Mouse (Mus musculus) embryonic facial prominence, embryonic 15.5 days (tissue): ENCODE measurements around the gene Csde1. TPM values are rescaled to one million over a fixed set of nuclear protein-coding genes. Genes with fewer than 3 reads are reported as not detected.

Experiments used
- ATAC-seq: fragments of 200-750 bp; cut with Nextera tagmentation; 2 replicates; pipeline ENCODE4 v1.8.0; 2017; ENCODE audit warnings: low read depth, moderate TSS enrichment; ENCODE audit not compliant: insufficient number of reproducible peaks, low FRiP score, low TSS enrichment
- H3K27ac ChIP-seq: fragments of 300-500 bp; sonication (generic); replicated peaks from 2 replicates; pipeline ENCODE4 v1.5.1; 2015; ENCODE audit warnings: mild to moderate bottlenecking, inconsistent platforms
- H3K27me3 ChIP-seq: fragments of 300-500 bp; sonication (generic); 2 replicates; pipeline ENCODE4 v1.6.1; 2015; ENCODE audit warnings: inconsistent platforms
- H3K36me3 ChIP-seq: fragments of 300-500 bp; sonication (generic); 2 replicates; pipeline ENCODE4 v1.6.1; 2015; ENCODE audit warnings: mild to moderate bottlenecking, inconsistent platforms
- H3K4me1 ChIP-seq: fragments of 300-500 bp; sonication (generic); 2 replicates; pipeline ENCODE4 v1.6.1; 2015; ENCODE audit warnings: inconsistent platforms
- H3K4me2 ChIP-seq: fragments of 300-500 bp; sonication (generic); replicated peaks from 2 replicates; pipeline ENCODE4 v1.6.1; 2015; ENCODE audit warnings: mild to moderate bottlenecking, inconsistent platforms
- H3K4me3 ChIP-seq: fragments of 300-500 bp; sonication (generic); replicated peaks from 2 replicates; pipeline ENCODE4 v1.5.1; 2015; ENCODE audit warnings: mild to moderate bottlenecking, inconsistent platforms
- H3K9ac ChIP-seq: fragments of 300-500 bp; sonication (generic); 2 replicates; pipeline ENCODE4 v1.6.1; 2015; ENCODE audit warnings: inconsistent platforms
- H3K9me3 ChIP-seq: fragments of 300-500 bp; sonication (generic); replicated peaks from 2 replicates; pipeline ENCODE4 v1.6.1; 2016; ENCODE audit warnings: inconsistent platforms
- WGBS: fragments of 180-500 bp; shearing (Covaris S2); methylation state at CpG from one replicate; pipeline ENCODE4 v1.1.7; 2015; 5-methylcytosine and 5-hydroxymethylcytosine counted together
- polyA plus RNA-seq: library from polyadenylated mRNA; unstranded; fragments of >200 nt; fragmentation: Nextera tagmentation; extraction: Ambion mirVana; gene quantifications from 2 replicates; pipeline ENCODE4 v1.2.1, GENCODE M21; 2015

Csde1 gene
- polyA plus RNA-seq, 1 experiment from 2014 or later, result 298 TPM

DNA sequence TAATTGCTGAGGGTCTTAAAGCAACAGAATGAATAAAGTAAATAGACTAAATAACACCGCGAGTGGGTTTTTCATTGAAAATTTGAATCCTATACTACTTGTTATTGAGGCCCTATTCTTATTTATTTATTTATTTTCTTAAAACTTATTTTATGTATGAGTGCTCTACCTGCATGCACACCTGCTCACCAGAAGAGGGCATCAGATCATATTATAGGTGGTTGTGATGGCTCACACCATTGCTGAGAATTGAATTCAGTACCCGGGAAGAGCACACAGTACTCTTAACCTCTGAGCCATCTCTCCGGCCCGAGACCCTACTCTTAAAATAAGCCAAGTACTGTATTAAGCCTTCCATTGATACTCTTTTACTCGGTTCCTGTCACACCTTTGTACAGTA, 79.4 kb downstream of the Csde1 start:
- no peak for ATAC-seq
- H3K4me1 ChIP-seq, result peaks cover 7% of the 10 kb centered on the region
- no peak overlapping the region for H3K4me2 ChIP-seq
- H3K9me3 ChIP-seq, result no peaks in the 10 kb centered on the region
- H3K4me3 ChIP-seq, result no peak overlapping the region
- H3K9ac ChIP-seq, result no peak overlapping the region
- WGBS, result 83% methylated on average over 6 of the region's 6 CpGs
- no peak overlapping the region for H3K27ac ChIP-seq
- H3K27me3 ChIP-seq, result no peaks in the 10 kb centered on the region
- H3K36me3 ChIP-seq, result no peaks in the 10 kb centered on the region

DNA sequence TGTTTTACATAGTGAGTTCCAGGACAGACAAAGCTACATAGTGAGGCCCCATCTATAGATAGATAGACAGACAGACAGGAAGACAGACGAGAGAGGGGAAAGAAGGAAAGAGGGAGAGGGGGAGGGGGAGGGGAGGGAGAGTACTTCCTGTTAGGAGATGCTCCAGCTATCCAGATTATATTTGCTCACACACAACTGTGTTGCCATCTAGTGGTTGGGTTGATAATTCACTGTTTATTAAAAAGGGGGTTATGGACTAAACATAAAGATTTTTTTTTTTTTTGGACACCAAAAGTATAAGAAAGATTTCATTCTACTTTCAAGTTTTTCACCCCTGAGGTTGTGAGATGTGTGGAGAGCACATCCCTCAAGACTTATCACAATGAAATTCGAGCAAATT, 80.5 kb downstream of the Csde1 start:
- peaks cover 7% of the 10 kb centered on the region for H3K4me1 ChIP-seq
- H3K36me3 ChIP-seq, result no peaks in the 10 kb centered on the region
- H3K27ac ChIP-seq, result no peak overlapping the region
- no peak overlapping the region for H3K9ac ChIP-seq
- no peak for ATAC-seq
- 39% methylated on average over 2 of the region's 2 CpGs for WGBS
- H3K4me2 ChIP-seq, result no peak overlapping the region
- no peaks in the 10 kb centered on the region for H3K9me3 ChIP-seq
- H3K4me3 ChIP-seq, result no peak overlapping the region
- H3K27me3 ChIP-seq, result no peaks in the 10 kb centered on the region

DNA sequence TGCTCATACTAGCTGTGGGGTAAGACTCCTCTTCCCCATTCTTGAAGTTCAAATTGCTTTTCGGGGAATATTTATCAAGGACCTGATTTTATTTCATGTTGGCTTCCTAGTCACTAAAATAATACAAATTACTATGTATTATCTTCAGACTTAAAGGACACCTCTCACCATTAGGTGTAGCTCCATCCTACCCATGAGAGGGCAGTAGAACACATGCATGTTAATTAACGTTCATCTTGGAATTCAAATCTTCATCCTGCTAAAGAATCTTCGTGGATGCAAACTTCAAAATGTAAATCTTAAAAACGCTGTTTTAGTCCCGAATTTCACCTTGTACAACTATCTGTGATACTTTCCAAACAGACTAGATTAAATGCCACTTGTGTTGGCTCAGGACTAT, 81.0 kb downstream of the Csde1 start:
- peaks cover 11% of the 10 kb centered on the region for H3K4me1 ChIP-seq
- no peak overlapping the region for H3K4me3 ChIP-seq
- no peaks in the 10 kb centered on the region for H3K9me3 ChIP-seq
- H3K9ac ChIP-seq, result no peak overlapping the region
- H3K4me2 ChIP-seq, result no peak overlapping the region
- ATAC-seq, result no peak
- peak overlapping the region; percentile 29; the same call in 1 of the 2 replicates for H3K27ac ChIP-seq
- H3K36me3 ChIP-seq, result no peaks in the 10 kb centered on the region
- WGBS, result 62% methylated on average over 5 of the region's 5 CpGs
- no peaks in the 10 kb centered on the region for H3K27me3 ChIP-seq

DNA sequence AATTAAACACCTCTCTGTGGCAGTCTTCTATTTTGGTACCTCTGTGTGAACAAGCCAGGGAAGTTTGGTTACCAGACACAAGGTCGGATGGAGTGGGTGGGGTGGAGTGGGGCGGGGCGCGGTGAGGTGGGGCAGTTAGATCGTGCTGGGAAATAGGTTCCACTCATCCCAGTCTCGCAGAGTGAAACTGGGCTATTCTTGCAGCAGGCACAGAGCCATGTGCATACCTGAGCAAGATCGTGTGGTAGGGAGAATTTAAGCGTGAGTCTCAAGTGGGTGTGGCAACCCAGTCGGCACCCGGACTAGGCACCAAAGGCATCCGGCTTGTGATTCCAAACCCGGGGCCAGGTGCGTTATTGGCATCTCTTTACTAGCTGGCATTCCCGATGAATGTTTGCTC, 81.7 kb downstream of the Csde1 start:
- Histone ChIP-seq H3K4me1 (peaks cover 11% of the 10 kb centered on the region), H3K27me3 (no peaks in the 10 kb centered on the region), H3K36me3 (no peaks in the 10 kb centered on the region), H3K27ac (peak overlapping the region; percentile 91), H3K9ac (peak overlapping the region; percentile 41; the same call in 1 of the 2 replicates), H3K4me2 (peak overlapping the region; percentile 81), H3K4me3 (peak overlapping the region; percentile 71), H3K9me3 (no peaks in the 10 kb centered on the region)
- peak; percentile 37; the same call in 1 of the 2 replicates for ATAC-seq
- WGBS, result 1% methylated on average over 14 of the region's 14 CpGs

DNA sequence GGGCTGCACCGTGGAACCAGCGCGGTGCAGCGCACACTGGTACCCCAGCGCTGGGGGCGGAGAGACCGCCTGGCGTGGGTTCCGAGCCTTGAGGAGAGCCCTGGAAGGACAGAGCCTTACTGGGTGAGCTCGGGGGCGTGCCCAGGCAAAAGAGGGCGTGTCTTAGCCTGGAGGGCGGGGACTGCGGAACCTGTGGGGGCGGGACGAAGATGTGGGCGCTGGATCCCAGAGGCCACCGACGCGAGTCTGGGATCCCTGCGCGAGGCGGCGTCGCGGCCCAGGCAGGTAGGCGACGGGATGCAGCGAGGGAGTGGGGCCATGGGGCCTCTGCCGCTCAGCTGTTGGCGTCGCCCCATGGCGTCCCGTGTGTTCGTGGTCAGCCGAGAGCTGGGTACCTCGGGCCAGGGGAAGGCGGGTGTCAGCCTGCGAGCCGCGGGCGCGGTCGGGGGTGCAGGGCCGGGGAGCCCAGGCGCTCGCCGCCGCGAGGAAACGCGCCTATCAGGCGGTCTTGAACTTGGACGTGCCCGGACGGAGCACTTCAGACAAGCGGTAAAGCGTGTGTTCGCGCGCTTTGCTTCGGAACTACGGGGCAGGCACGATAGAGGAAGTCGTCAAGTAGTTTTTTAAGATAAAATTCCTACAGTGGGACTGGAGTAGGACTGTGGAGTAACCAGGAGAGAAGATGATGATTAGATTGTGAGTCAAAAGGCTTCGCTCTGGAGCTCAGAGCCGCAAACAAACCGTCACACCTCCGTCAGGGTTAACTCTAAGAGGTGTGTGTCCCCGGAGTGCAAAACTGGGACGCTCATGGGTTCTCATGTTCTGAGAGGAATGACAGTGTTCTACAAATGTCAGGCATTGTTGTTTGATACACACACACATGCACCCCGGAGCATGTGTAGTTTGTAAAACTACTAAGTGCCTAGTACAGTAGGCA, 82.5 kb downstream of the Csde1 start, which contains the start of gene Dennd2c:
Gene Dennd2c (plus strand): TSS at position 151 of the 937 bp plus-strand sequence.
- Histone ChIP-seq H3K4me1 (peaks cover 11% of the 10 kb centered on the region), H3K27ac (peak within 1 kb of the TSS; percentile 91), H3K9me3 (no peaks in the 10 kb centered on the region), H3K36me3 (no peaks in the 10 kb centered on the region), H3K4me2 (peak within 1 kb of the TSS; percentile 81), H3K27me3 (no peaks in the 10 kb centered on the region), H3K9ac (peak within 1 kb of the TSS; percentile 64), H3K4me3 (peak within 1 kb of the TSS; percentile 71)
- peak; percentile 95 for ATAC-seq
- WGBS, result under 1% methylated on average over 72 of the region's 72 CpGs

Other genes starting within 250 kb of the Csde1 start
- 0.26 and 1.0 TPM in 2 replicates for gene Tshb, start 237.7 kb upstream of the Csde1 start, polyA plus RNA-seq
- gene Sycp1, start 84.3 kb upstream of the Csde1 start, polyA plus RNA-seq, result not detected in 2 replicates
- gene Nr1h5, start 56.3 kb upstream of the Csde1 start, polyA plus RNA-seq, result 0.07 TPM in 1 of 2 replicates, not detected in the other
- gene Sike1, start 24.7 kb upstream of the Csde1 start, polyA plus RNA-seq, result 60.4 and 67.7 TPM in 2 replicates
- gene Nras, start 37.9 kb downstream of the Csde1 start, polyA plus RNA-seq, result 93.6 and 103 TPM in 2 replicates
- 4.8 and 5.0 TPM in 2 replicates for gene Ampd1, start 53.6 kb downstream of the Csde1 start, polyA plus RNA-seq
- 13.6 and 15.1 TPM in 2 replicates for gene Dennd2c, start 82.2 kb downstream of the Csde1 start, polyA plus RNA-seq
- gene Bcas2, start 151.2 kb downstream of the Csde1 start, polyA plus RNA-seq, result 170 and 178 TPM in 2 replicates